Mouse (Mus musculus) frontal cortex, postnatal 10 days (tissue): ENCODE data around the gene Hdac10.
A peak's percentile ranks its signal among the peaks of the same experiment; 100 is the strongest.

ENCODE experiments used
- DNase-seq, 2 experiments: peaks; one replicate each; pipeline ENCODE4 v3.0.0; 2022; ENCODE audit warnings: low spot score in 2 of 2, mixed read lengths in 1 of 2

Gene Hdac10

GRCm38 (mm10) chr15:89128382-89129350 is at the start of gene Hdac10:
Hdac10 (minus strand) TSS chr15:89128700.
- DNase-seq = peak; percentile 70 to 75

GRCm38 (mm10) chr15:89177576-89178259 is 49.2 kb upstream of the Hdac10 start:
- DNase-seq = no peak

- peak in 1 of 2 experiments; percentile 70 for DNase-seq
Measured at GRCm38 (mm10) chr15:89177121-89177520, 48.6 kb upstream of the Hdac10 start.

GRCm38 (mm10) chr15:89175411-89176155 is 47.1 kb upstream of the Hdac10 start:
- no peak for DNase-seq

GRCm38 (mm10) chr15:89174889-89175339 is 46.4 kb upstream of the Hdac10 start:
- no peak for DNase-seq

GRCm38 (mm10) chr15:89173906-89174214 is 45.4 kb upstream of the Hdac10 start:
- DNase-seq = peak in 1 of 2 experiments; percentile 56

- peak in 1 of 2 experiments; percentile 63 for DNase-seq
Measured at GRCm38 (mm10) chr15:89173024-89173905, 44.8 kb upstream of the Hdac10 start.

- DNase-seq = no peak
Measured at GRCm38 (mm10) chr15:89172276-89172935, 43.9 kb upstream of the Hdac10 start.

- DNase-seq = no peak
Measured at GRCm38 (mm10) chr15:89171526-89172051, 43.1 kb upstream of the Hdac10 start.

GRCm38 (mm10) chr15:89170102-89170501 is 41.6 kb upstream of the Hdac10 start:
- DNase-seq = no peak

GRCm38 (mm10) chr15:89169431-89169830 is 40.9 kb upstream of the Hdac10 start:
- peak; percentile 74 to 84 for DNase-seq

- no peak for DNase-seq
Measured at GRCm38 (mm10) chr15:89168922-89169321, 40.4 kb upstream of the Hdac10 start.

- DNase-seq = no peak
Measured at GRCm38 (mm10) chr15:89165478-89165877, 37.0 kb upstream of the Hdac10 start.

GRCm38 (mm10) chr15:89161397-89161796 is 32.9 kb upstream of the Hdac10 start:
- no peak for DNase-seq

GRCm38 (mm10) chr15:89158516-89158915 is 30.0 kb upstream of the Hdac10 start:
- no peak for DNase-seq

GRCm38 (mm10) chr15:89157954-89158353 is 29.5 kb upstream of the Hdac10 start:
- no peak for DNase-seq

- no peak for DNase-seq
Measured at GRCm38 (mm10) chr15:89152312-89152711, 23.8 kb upstream of the Hdac10 start.

GRCm38 (mm10) chr15:89150041-89150390 is 21.5 kb upstream of the Hdac10 start:
- no peak for DNase-seq

- no peak for DNase-seq
Measured at GRCm38 (mm10) chr15:89149271-89150040, 21.0 kb upstream of the Hdac10 start, which contains the start of gene Mapk11. Mapk11 (minus strand) TSS chr15:89149628.
